Mouse (Mus musculus) CH12.LX (cell line): ENCODE measurements around the gene Olfr167. TPM values are rescaled to one million over a fixed set of nuclear protein-coding genes. Genes with fewer than 3 reads are reported as not detected.
"Not testable (repeated sequence)": the region's sequence is repeated elsewhere in the genome, so short reads cannot be mapped to it uniquely, and the experiment has no call there.

ENCODE experiments used
- DNase-seq: peaks from one replicate; pipeline ENCODE4 v3.0.0-alpha.2; 2013; ENCODE audit errors: extremely low read depth
- H3K27ac ChIP-seq: 2 replicates; pipeline ENCODE4 v1.5.1; 2012; ENCODE audit warnings: low read depth, mild to moderate bottlenecking, control low read depth, moderate library complexity; ENCODE audit not compliant: insufficient read depth
- H3K27me3 ChIP-seq: replicated peaks from 2 replicates; pipeline ENCODE3; 2012; ENCODE audit warnings: inconsistent platforms
- H3K36me3 ChIP-seq, 2 experiments: replicated peaks in 1 of 2; 2 replicates each; pipeline versions ENCODE3 to v1.6.1; 2012; ENCODE audit warnings: inconsistent platforms in 1 of 2, low read length in 1 of 2, mild to moderate bottlenecking in 1 of 2, mixed read lengths in 1 of 2, moderate library complexity in 1 of 2; ENCODE audit not compliant: control insufficient read depth in 1 of 2, insufficient read depth in 1 of 2
- H3K4me1 ChIP-seq, 2 experiments: 2 replicates each; pipeline ENCODE4 v1.6.1; 2012; ENCODE audit warnings: inconsistent platforms in 1 of 2, moderate library complexity in 1 of 2; ENCODE audit not compliant: insufficient read depth in 2 of 2, control insufficient read depth in 1 of 2
- H3K4me2 ChIP-seq: 2 replicates; pipeline ENCODE4 v1.6.1; 2012; ENCODE audit warnings: low read depth, mild to moderate bottlenecking, control low read depth; ENCODE audit not compliant: poor library complexity, insufficient read depth, severe bottlenecking
- H3K4me3 ChIP-seq, 3 experiments: fragments of 150-350 bp in 1 of 3; sonication (generic) in 1 of 3; replicated peaks in 1 of 3; 2 replicates each; pipeline versions ENCODE3 to v1.5.1; 2011 to 2012; ENCODE audit warnings: low read depth in 2 of 3, low read length in 2 of 3, mild to moderate bottlenecking in 2 of 3, moderate library complexity in 2 of 3, control low read depth in 1 of 3, improper control_type of control experiment in 1 of 3, inconsistent platforms in 1 of 3, mixed read lengths in 1 of 3; ENCODE audit not compliant: poor library complexity in 1 of 3
- H3K79me2 ChIP-seq: replicated peaks from 2 replicates; pipeline ENCODE4 v1.6.1; 2012; ENCODE audit warnings: mild to moderate bottlenecking, moderate library complexity; ENCODE audit not compliant: control insufficient read depth, poor library complexity, insufficient read depth, severe bottlenecking; ENCODE audit errors: extremely low read depth
- H3K9ac ChIP-seq: 2 replicates; pipeline ENCODE4 v1.6.1; 2012; ENCODE audit warnings: low read depth, mild to moderate bottlenecking, control low read depth, moderate library complexity; ENCODE audit not compliant: insufficient read depth
- H3K9me3 ChIP-seq: replicated peaks from 2 replicates; pipeline ENCODE3; 2012; ENCODE audit warnings: low read length, inconsistent platforms, mixed read lengths
- BHLHE40 ChIP-seq: IDR thresholded peaks from 2 replicates; pipeline ENCODE4 v1.6.1; 2011; ENCODE audit warnings: mild to moderate bottlenecking, low read depth, low read length, improper control_type of control experiment
- CTCF ChIP-seq, 2 experiments: IDR thresholded peaks in 1 of 2; conservative IDR thresholded peaks in 1 of 2; 2 replicates each; pipeline ENCODE4 v1.5.1; 2011 to 2012; ENCODE audit warnings: low read depth in 2 of 2, low read length in 2 of 2, improper control_type of control experiment in 1 of 2, inconsistent platforms in 1 of 2, mild to moderate bottlenecking in 1 of 2, moderate library complexity in 1 of 2
- ETS1 ChIP-seq: conservative IDR thresholded peaks from 2 replicates; pipeline ENCODE4 v1.6.1; 2012; ENCODE audit warnings: low read depth, mild to moderate bottlenecking, inconsistent platforms, low read length, improper control_type of control experiment, moderate library complexity
- HCFC1 ChIP-seq: IDR thresholded peaks from 2 replicates; pipeline ENCODE4 v1.6.1; 2012; ENCODE audit warnings: low read depth, mild to moderate bottlenecking, inconsistent platforms, low read length, improper control_type of control experiment
- JUN ChIP-seq: IDR thresholded peaks from 2 replicates; pipeline ENCODE4 v1.6.1; 2011; ENCODE audit warnings: low read depth, mild to moderate bottlenecking, low read length, improper control_type of control experiment, moderate library complexity; ENCODE audit not compliant: insufficient read depth
- MAX ChIP-seq: IDR thresholded peaks from 2 replicates; pipeline ENCODE4 v1.6.1; 2011; ENCODE audit warnings: low read length, improper control_type of control experiment
- MAZ ChIP-seq: IDR thresholded peaks from 2 replicates; pipeline ENCODE4 v1.6.1; 2012; ENCODE audit warnings: low read depth, mild to moderate bottlenecking, inconsistent platforms, low read length, improper control_type of control experiment, moderate library complexity
- NRF1 ChIP-seq: IDR thresholded peaks from 2 replicates; pipeline ENCODE4 v1.6.1; 2014; ENCODE audit warnings: low read depth, mild to moderate bottlenecking, inconsistent platforms, low read length, improper control_type of control experiment, moderate library complexity
- POLR2A ChIP-seq: IDR thresholded peaks from 2 replicates; pipeline ENCODE4 v1.6.1; 2011; ENCODE audit warnings: low read depth, mild to moderate bottlenecking, improper control_type of control experiment, low read length
- SMC3 ChIP-seq: IDR thresholded peaks from 2 replicates; pipeline ENCODE4 v1.6.1; 2011; ENCODE audit warnings: low read depth, low read length, improper control_type of control experiment
- TCF12 ChIP-seq: IDR thresholded peaks from 2 replicates; pipeline ENCODE4 v1.6.1; 2014; ENCODE audit warnings: low read depth, mild to moderate bottlenecking, inconsistent platforms, low read length, improper control_type of control experiment
- UBTF ChIP-seq: IDR thresholded peaks from 2 replicates; pipeline ENCODE4 v1.6.1; 2012; ENCODE audit warnings: low read depth, mild to moderate bottlenecking, inconsistent platforms, low read length, improper control_type of control experiment, moderate library complexity
- ZNF384 ChIP-seq: IDR thresholded peaks from 2 replicates; pipeline ENCODE4 v1.6.1; 2012; ENCODE audit warnings: low read depth, low read length, improper control_type of control experiment, inconsistent platforms
- dilution Hi-C: fragments of 300-500 bp; cut with MboI; formaldehyde crosslinking; loops from 2 replicates; pipeline ENCODE4 v1.14.3; 2020; ENCODE audit warnings: low sequenced_read_pairs; ENCODE audit not compliant: extremely low pct_unique_long_range_greater_than_20kb, extremely low pct_ligation_motif_present
- in situ Hi-C: fragments of 300-500 bp; cut with MboI; formaldehyde crosslinking; loops from 3 replicates; pipeline ENCODE4 v1.14.3; 2019; ENCODE audit warnings: low sequenced_read_pairs, low pct_ligation_motif_present, low pct_unique_long_range_greater_than_20kb, mixed read lengths
- polyA plus RNA-seq: library from polyadenylated mRNA; unstranded; fragments of >175 nt; gene quantifications from 2 replicates; pipeline ENCODE4 v1.2.1, GENCODE M21; 2012; ENCODE audit warnings: low read depth; ENCODE audit not compliant: insufficient read length
- total RNA-seq, 2 experiments: library from RNA; depleted of rRNA; stranded (reverse); fragments of 300-350 nt in 1 of 2; fragments of >200 nt in 1 of 2; gene quantifications; 2 replicates each; pipeline ENCODE4 v1.2.3; 2012 to 2014

Gene Olfr167
- total RNA-seq (2012; rRNA removed) (not detected in 2 replicates), total RNA-seq (2014; rRNA removed) (not detected in 2 replicates), polyA plus RNA-seq (not detected in 2 replicates)

DNA sequence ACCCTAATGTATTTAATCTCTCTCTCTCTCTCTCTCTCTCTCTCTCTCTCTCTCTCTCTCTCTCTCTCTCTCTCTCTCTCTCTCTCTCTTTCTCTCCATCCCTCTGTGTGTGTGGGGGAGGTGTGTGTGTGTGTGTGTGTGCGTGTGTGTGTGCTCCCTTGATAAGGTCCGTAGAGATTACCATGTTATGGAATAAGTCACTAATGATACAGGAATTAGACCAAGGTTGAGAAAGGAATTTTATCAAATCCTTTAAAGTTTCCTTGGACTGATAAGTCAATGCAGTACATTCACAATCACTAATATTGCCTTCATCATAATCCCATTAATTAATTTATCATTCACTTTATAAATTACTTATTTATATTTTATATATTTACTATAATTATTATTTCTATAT is at the start of gene Olfr167:
Olfr167 (minus strand) TSS at position 101 of the 400 bp plus-strand sequence.
- no peak for TF ChIP-seq MAZ
- TF ChIP-seq SMC3, result no peak
- no peak for TF ChIP-seq UBTF
- no peak for TF ChIP-seq JUN
- TF ChIP-seq POLR2A, result no peak
- no peak for TF ChIP-seq HCFC1
- TF ChIP-seq CTCF (conservative IDR thresholded peaks at IDR 0.05 in 1 of 2, IDR thresholded peaks at IDR 0.05 in 1 of 2; ENCODE audit: low read depth in 2 of 2, low read length in 2 of 2), result no peak
- TF ChIP-seq ZNF384, result no peak
- no peak for TF ChIP-seq NRF1
- TF ChIP-seq ETS1, result no peak
- dilution Hi-C loops, result no loop called here
- H3K36me3 ChIP-seq, result no peaks in the 10 kb centered on the region
- H3K27ac ChIP-seq, result no peak within 1 kb of the TSS
- H3K4me3 ChIP-seq, result no peak within 1 kb of the TSS
- no peak within 1 kb of the TSS for H3K4me2 ChIP-seq
- H3K27me3 ChIP-seq, result no peaks in the 10 kb centered on the region
- in situ Hi-C loops, result no loop called here
- no peak within 1 kb of the TSS for H3K9ac ChIP-seq
- H3K4me1 ChIP-seq, result no peaks in the 10 kb centered on the region
- no peaks in the 10 kb centered on the region for H3K9me3 ChIP-seq
- DNase-seq, result no peak
- H3K79me2 ChIP-seq, result no peaks in the 10 kb centered on the region

DNA sequence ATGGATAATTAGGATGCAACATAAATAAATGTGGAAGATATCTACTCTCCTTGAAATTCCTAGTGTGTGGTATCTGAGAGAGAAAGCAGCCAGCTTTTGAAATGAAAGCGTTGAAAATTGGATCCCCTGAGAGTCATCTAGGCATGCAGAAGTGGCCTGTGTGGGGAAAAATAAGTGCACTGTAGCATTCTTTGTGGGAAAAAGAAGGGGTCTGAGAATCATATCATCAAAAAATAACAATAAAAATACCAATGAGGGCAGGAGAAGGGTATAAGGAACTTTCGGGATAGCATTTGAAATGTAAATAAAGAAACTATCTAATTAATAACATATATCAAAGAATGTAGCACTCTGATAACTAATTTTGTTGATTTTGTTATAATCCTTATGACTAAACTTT is 49.6 kb upstream of the Olfr167 start, which contains the start of gene Olfr169:
Olfr169 (minus strand) TSS at position 101 of the 400 bp plus-strand sequence.
- H3K9me3 ChIP-seq, dilution Hi-C loops, H3K27me3 ChIP-seq, H3K4me1 ChIP-seq, H3K36me3 ChIP-seq, H3K4me2 ChIP-seq, H3K9ac ChIP-seq, H3K27ac ChIP-seq, H3K79me2 ChIP-seq, DNase-seq, in situ Hi-C loops, H3K4me3 ChIP-seq: not testable (repeated sequence)

DNA sequence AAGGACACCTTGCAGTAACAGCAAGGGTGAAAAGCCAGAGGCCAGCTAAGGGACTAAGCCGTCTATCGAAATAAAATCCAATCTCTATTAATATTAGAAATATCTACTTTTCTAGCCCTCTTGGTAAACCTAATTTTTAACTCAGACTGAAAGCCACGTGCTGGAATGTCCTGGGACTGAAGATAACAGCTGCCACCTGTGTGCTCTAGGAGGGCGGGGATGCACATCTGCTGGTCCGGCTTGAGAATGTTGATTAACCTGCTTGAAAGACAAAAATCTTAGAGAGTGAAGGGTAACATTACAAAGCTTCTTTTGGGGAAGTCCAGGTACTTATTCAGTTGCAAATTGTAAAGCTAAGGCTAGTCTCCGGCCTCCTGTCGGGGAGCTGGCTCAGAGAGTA is 31.4 kb upstream of the Olfr167 start:
- H3K79me2 ChIP-seq, H3K36me3 ChIP-seq, H3K27me3 ChIP-seq, H3K4me3 ChIP-seq, dilution Hi-C loops, in situ Hi-C loops, H3K9me3 ChIP-seq: not testable (repeated sequence)
- peak overlapping the region; percentile 69; the same call in 1 of the 2 replicates for H3K27ac ChIP-seq
- DNase-seq, result peak; percentile 40
- peaks cover 0 to 16% of the 10 kb centered on the region in 2 experiments; a peak in 2 of 4 replicates for H3K4me1 ChIP-seq
- peak overlapping the region; percentile 95 for H3K4me2 ChIP-seq
- H3K9ac ChIP-seq, result peak overlapping the region; percentile 44
- peak; percentile 68 for TF ChIP-seq BHLHE40
- TF ChIP-seq MAX, result 0 out of 2 replicates have a peak, but pooled peaks have one; percentile 52
- TF ChIP-seq TCF12, result peak; percentile 58
